18 mouse cellular contexts compared by ENCODE assay signal in the genomic region with DNA sequence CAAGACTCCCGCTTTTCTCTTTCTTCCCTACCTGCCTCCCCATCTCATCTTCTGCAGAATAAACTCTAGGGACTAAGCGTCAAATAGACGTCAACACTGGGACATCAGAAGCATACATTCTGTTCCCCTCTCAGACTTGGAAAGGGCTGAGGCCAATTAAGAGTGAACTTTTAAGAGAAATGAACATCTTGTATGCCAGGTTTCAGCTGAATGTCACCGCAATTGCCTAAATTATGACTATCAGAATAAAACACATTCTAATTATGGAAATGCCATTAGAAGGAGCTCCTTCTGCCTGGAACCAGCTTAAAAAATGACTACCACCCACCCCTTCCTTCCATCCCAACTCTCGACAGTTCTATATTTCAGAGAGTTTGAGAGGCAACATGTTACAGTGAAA.
A peak's percentile ranks its signal among the peaks of the same experiment; 100 is the strongest.
DNase-seq lines count a peak whose midpoint lies in the region; TF ChIP-seq lines count a peak whose summit lies in the region.
"Had no signal": no experiment of that assay in that cellular context is flagged by ENCODE, and none has a peak within 500 bp of the region (broad histone marks: within the 10 kb centered on the region; RNA-seq: fewer than 3 reads in every experiment).

No protein-coding gene starts in this region.

- DNase-seq in layer of hippocampus, adult 2 months (ENCODE audit: low spot score in 2 of 2): peak; percentile 26
- no peak for DNase-seq in layer of hippocampus, postnatal 10 days (ENCODE audit: low spot score in 2 of 2)
- DNase-seq in left cerebral cortex, postnatal 25 days (ENCODE audit: low spot score in 2 of 2): peak; percentile 31 to 65
- DNase-seq in left cerebral cortex, adult 18-20 months (ENCODE audit: low spot score in 2 of 2): no peak
- no peak for DNase-seq in thymus, postnatal 4 days
- DNase-seq: adrenal gland, adult 8-10 months; adrenal gland, postnatal 36 days; cerebellum, adult 11-12 months; cerebellum, adult 9-10 months; cerebellum, postnatal 25 days; gastrocnemius, adult 2 months; gastrocnemius, postnatal 25 days had no signal

- no peak overlapping the region for H3K4me3 ChIP-seq in layer of hippocampus, adult 2 months
- no peak overlapping the region for H3K4me3 ChIP-seq in cortical plate, adult 2 months (ENCODE audit: insufficient read depth, low read length)
- H3K4me3 ChIP-seq: embryonic facial prominence, embryonic 13.5 days; forebrain, embryonic 12.5 days; gastrocnemius, adult 2 months; heart, embryonic 12.5 days; hindbrain, embryonic 10.5 days had no signal

- no peak for TF ChIP-seq CTCF in layer of hippocampus, adult 2 months (conservative IDR thresholded peaks at IDR 0.05)
- TF ChIP-seq CTCF in cortical plate, adult 2 months (IDR thresholded peaks at IDR 0.05; ENCODE audit: extremely low read depth, insufficient read depth, low read length): no peak

- 0 out of 2 replicates have a peak overlapping the region, but pooled peaks have one; percentile 40 for H3K27ac ChIP-seq in layer of hippocampus, adult 2 months
- H3K27ac ChIP-seq in cortical plate, adult 2 months (ENCODE audit: insufficient read depth, low read length): 0 out of 2 replicates have a peak overlapping the region, but pooled peaks have one; percentile 1
- H3K27ac ChIP-seq: embryonic facial prominence, embryonic 13.5 days; forebrain, embryonic 12.5 days; gastrocnemius, adult 2 months; hindbrain, embryonic 10.5 days; hindbrain, embryonic 14.5 days had no signal

- H3K4me1 ChIP-seq in cortical plate, adult 2 months (ENCODE audit: control insufficient read depth, insufficient read depth, low read length): peaks cover 2% of the 10 kb centered on the region; the same call in 1 of the 2 replicates
- H3K4me1 ChIP-seq: embryonic facial prominence, embryonic 13.5 days; forebrain, embryonic 12.5 days; heart, embryonic 12.5 days; hindbrain, embryonic 10.5 days had no signal

- intact Hi-C loops in left cerebral cortex, postnatal 25 days (cut with DNase I): loop anchor here (1.0 kb wide), 1 partner anchor 23 kb away; no protein-coding TSS in a partner anchor

- TF ChIP-seq POLR2A in cortical plate, adult 2 months (IDR thresholded peaks at IDR 0.05; ENCODE audit: extremely low read depth, insufficient read depth, low read length): no peak

Comparison
In these comparisons a context has a peak if more than half of its experiments do, and no peak if none do; other contexts are left out.
1. DNase-seq: peak in layer of hippocampus, adult 2 months (2 of 2) and left cerebral cortex, postnatal 25 days (2 of 2); none in layer of hippocampus, postnatal 10 days (0 of 2), left cerebral cortex, adult 18-20 months (0 of 2) and thymus, postnatal 4 days (single experiment).